Mouse (Mus musculus) lung, embryonic 16.5 days (tissue): ENCODE results near the gene Rora. TPM values are rescaled to one million over a fixed set of nuclear protein-coding genes. Genes with fewer than 3 reads are reported as not detected.
A peak's percentile ranks its signal among the peaks of the same experiment; 100 is the strongest.

Source experiments
- ATAC-seq: fragments of 200-750 bp; cut with Nextera tagmentation; 2 replicates; pipeline ENCODE4 v1.8.0; 2017; ENCODE audit warnings: low read depth, mild to moderate bottlenecking, moderate library complexity
- H3K27ac ChIP-seq: fragments of 300-500 bp; sonication (generic); 2 replicates; pipeline ENCODE4 v1.5.1; 2014; ENCODE audit warnings: mild to moderate bottlenecking, control low read depth, low read length
- H3K27me3 ChIP-seq: fragments of 300-500 bp; sonication (generic); 2 replicates; pipeline ENCODE4 v1.6.1; 2014; ENCODE audit warnings: low read depth, low read length, mixed read lengths; ENCODE audit not compliant: control insufficient read depth, insufficient read depth
- H3K36me3 ChIP-seq: fragments of 300-500 bp; sonication (generic); 2 replicates; pipeline ENCODE4 v1.6.1; 2014; ENCODE audit warnings: low read length; ENCODE audit not compliant: control insufficient read depth, insufficient read depth
- H3K4me1 ChIP-seq: fragments of 300-500 bp; sonication (generic); replicated peaks from 2 replicates; pipeline ENCODE4 v1.6.1; 2014; ENCODE audit warnings: low read length, mixed read lengths; ENCODE audit not compliant: control insufficient read depth, insufficient read depth
- H3K4me2 ChIP-seq: fragments of 300-500 bp; sonication (generic); 2 replicates; pipeline ENCODE4 v1.6.1; 2014; ENCODE audit warnings: low read depth, low read length, control low read depth
- H3K4me3 ChIP-seq: fragments of 300-500 bp; sonication (generic); 2 replicates; pipeline ENCODE4 v1.5.1; 2014; ENCODE audit warnings: mild to moderate bottlenecking, low read length, control low read depth
- H3K9ac ChIP-seq: fragments of 300-500 bp; sonication (generic); 2 replicates; pipeline ENCODE4 v1.6.1; 2014; ENCODE audit warnings: low read length, control low read depth
- H3K9me3 ChIP-seq: fragments of 300-500 bp; sonication (generic); 2 replicates; pipeline ENCODE4 v1.6.1; 2016; ENCODE audit warnings: low read length; ENCODE audit not compliant: control insufficient read depth
- WGBS: fragments of 180-500 bp; shearing (Covaris S2); extraction: QIAGEN DNeasy Blood & Tissue Kit; methylation state at CpG from one replicate; pipeline ENCODE4 v1.1.7; 2014; 5-methylcytosine and 5-hydroxymethylcytosine counted together
- polyA plus RNA-seq: library from polyadenylated mRNA; unstranded; fragments of >200 nt; fragmentation: Nextera tagmentation; extraction: Ambion mirVana; gene quantifications from 2 replicates; pipeline ENCODE4 v1.2.1, GENCODE M21; 2015

Gene Rora
- polyA plus RNA-seq, 1 experiment from 2014 or later = 8.4 TPM

- H3K36me3 ChIP-seq = no peaks in the 10 kb centered on the region
- H3K4me2 ChIP-seq = no peak overlapping the region
- no peak overlapping the region for H3K9ac ChIP-seq
- no peak overlapping the region for H3K4me3 ChIP-seq
- H3K27me3 ChIP-seq = no peaks in the 10 kb centered on the region
- no peak overlapping the region for H3K27ac ChIP-seq
- H3K9me3 ChIP-seq = no peaks in the 10 kb centered on the region
- peaks cover 24% of the 10 kb centered on the region for H3K4me1 ChIP-seq
- 70% methylated on average over 1 of the region's 1 CpGs for WGBS
- ATAC-seq = no peak
Observed at GRCm38 (mm10) chr9:68699341-68699740, 45.8 kb downstream of the Rora start.

- Histone ChIP-seq H3K36me3 (no peaks in the 10 kb centered on the region), H3K4me2 (no peak overlapping the region), H3K4me1 (peaks cover 19% of the 10 kb centered on the region), H3K27me3 (no peaks in the 10 kb centered on the region), H3K9me3 (no peaks in the 10 kb centered on the region), H3K27ac (no peak overlapping the region), H3K4me3 (no peak overlapping the region), H3K9ac (no peak overlapping the region)
- 60% methylated on average over 4 of the region's 4 CpGs for WGBS
- ATAC-seq = no peak
Observed at GRCm38 (mm10) chr9:68699856-68700255, 46.3 kb downstream of the Rora start.

GRCm38 (mm10) chr9:68707636-68708035 is 54.0 kb downstream of the Rora start:
- WGBS = 56% methylated on average over 5 of the region's 5 CpGs
- H3K27ac ChIP-seq = no peak overlapping the region
- H3K9me3 ChIP-seq = no peaks in the 10 kb centered on the region
- ATAC-seq = no peak
- H3K4me3 ChIP-seq = no peak overlapping the region
- no peak overlapping the region for H3K4me2 ChIP-seq
- H3K36me3 ChIP-seq = no peaks in the 10 kb centered on the region
- H3K4me1 ChIP-seq = peaks cover 7% of the 10 kb centered on the region
- no peaks in the 10 kb centered on the region for H3K27me3 ChIP-seq
- H3K9ac ChIP-seq = no peak overlapping the region

DNA sequence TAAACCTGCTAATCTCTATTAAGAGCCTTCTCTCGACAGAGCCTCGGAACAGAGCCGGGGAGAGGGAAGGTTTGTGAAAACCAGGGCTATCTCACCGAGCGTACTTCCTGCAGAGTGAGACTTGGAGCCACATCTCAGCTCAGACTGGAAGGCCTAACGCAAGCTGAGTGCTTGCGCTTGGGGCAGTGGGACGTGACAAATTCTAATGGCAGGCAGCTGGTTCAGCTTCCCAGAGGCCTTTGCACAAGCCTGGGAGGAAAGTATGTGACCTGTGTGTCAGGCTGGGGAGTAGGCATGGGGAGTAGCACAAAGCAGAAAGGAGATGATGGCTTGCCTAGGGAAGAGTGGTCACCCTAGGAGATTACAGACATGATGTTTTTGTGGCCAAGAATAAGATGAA is 55.6 kb downstream of the Rora start:
- no peaks in the 10 kb centered on the region for H3K36me3 ChIP-seq
- H3K27me3 ChIP-seq = no peaks in the 10 kb centered on the region
- H3K4me3 ChIP-seq = no peak overlapping the region
- H3K4me1 ChIP-seq = peaks cover 7% of the 10 kb centered on the region
- ATAC-seq = no peak
- no peak overlapping the region for H3K27ac ChIP-seq
- no peak overlapping the region for H3K9ac ChIP-seq
- WGBS = 70% methylated on average over 8 of the region's 8 CpGs
- H3K4me2 ChIP-seq = no peak overlapping the region
- H3K9me3 ChIP-seq = no peaks in the 10 kb centered on the region

- no peak overlapping the region for H3K9ac ChIP-seq
- no peak overlapping the region for H3K4me2 ChIP-seq
- ATAC-seq = no peak
- no peak overlapping the region for H3K27ac ChIP-seq
- H3K9me3 ChIP-seq = no peaks in the 10 kb centered on the region
- peaks cover 7% of the 10 kb centered on the region for H3K4me1 ChIP-seq
- H3K36me3 ChIP-seq = no peaks in the 10 kb centered on the region
- no peaks in the 10 kb centered on the region for H3K27me3 ChIP-seq
- 48% methylated on average over 14 of the region's 14 CpGs for WGBS
- no peak overlapping the region for H3K4me3 ChIP-seq
Observed at GRCm38 (mm10) chr9:68710893-68711654, 57.5 kb downstream of the Rora start.

DNA sequence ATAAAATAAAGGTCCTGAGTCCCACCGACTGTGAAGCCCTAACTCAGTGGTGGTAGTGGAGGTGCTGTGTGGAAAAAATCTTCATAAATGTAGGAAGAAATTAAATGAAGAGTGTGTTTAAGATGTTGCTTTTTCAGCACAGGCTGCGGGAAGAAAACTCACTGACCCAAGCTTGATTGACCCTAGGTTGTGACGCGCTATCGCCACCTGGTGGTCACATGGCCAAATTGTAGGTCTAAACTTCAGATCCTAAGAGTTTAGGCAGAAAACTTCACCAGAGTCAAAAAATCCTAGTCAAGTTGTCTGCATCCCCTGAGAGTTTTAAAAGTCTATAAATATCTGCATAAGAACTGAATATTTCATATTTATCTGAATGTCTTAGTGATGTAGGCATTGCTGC is 63.4 kb downstream of the Rora start:
- Histone ChIP-seq H3K4me3 (no peak overlapping the region), H3K4me1 (no peaks in the 10 kb centered on the region), H3K27ac (no peak overlapping the region), H3K9me3 (no peaks in the 10 kb centered on the region), H3K4me2 (no peak overlapping the region), H3K9ac (no peak overlapping the region), H3K27me3 (no peaks in the 10 kb centered on the region), H3K36me3 (no peaks in the 10 kb centered on the region)
- no peak for ATAC-seq
- 18% methylated on average over 5 of the region's 5 CpGs for WGBS

- Histone ChIP-seq H3K27ac (no peak overlapping the region), H3K4me3 (no peak overlapping the region), H3K27me3 (no peaks in the 10 kb centered on the region), H3K9ac (no peak overlapping the region), H3K4me2 (no peak overlapping the region), H3K36me3 (no peaks in the 10 kb centered on the region), H3K4me1 (no peaks in the 10 kb centered on the region), H3K9me3 (no peaks in the 10 kb centered on the region)
- WGBS = 82% methylated on average over 6 of the region's 6 CpGs
- ATAC-seq = no peak
Observed at GRCm38 (mm10) chr9:68718427-68718826, 64.8 kb downstream of the Rora start.

DNA sequence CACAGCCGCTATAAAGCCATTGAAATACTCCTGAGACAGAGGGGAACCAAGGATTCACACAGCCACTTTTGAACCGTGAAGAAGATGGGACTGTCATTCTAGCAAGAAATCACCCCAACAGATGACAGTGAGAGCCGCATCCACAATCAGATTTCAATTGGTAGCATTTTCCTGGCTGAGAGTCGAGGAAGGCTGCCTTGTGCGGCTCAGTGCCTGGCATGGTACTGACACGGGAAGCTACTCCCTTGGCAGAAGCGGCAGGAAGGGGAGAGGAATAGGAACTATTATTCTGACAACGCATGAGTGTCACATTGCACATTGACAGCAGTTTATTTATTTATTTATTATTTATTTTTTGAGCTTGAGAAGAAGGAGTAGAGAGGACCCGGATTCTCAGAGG is 65.7 kb downstream of the Rora start:
- no peaks in the 10 kb centered on the region for H3K27me3 ChIP-seq
- H3K9ac ChIP-seq = no peak overlapping the region
- no peaks in the 10 kb centered on the region for H3K9me3 ChIP-seq
- WGBS = 76% methylated on average over 9 of the region's 9 CpGs
- no peaks in the 10 kb centered on the region for H3K36me3 ChIP-seq
- H3K4me2 ChIP-seq = no peak overlapping the region
- H3K4me1 ChIP-seq = no peaks in the 10 kb centered on the region
- no peak for ATAC-seq
- H3K4me3 ChIP-seq = no peak overlapping the region
- no peak overlapping the region for H3K27ac ChIP-seq

DNA sequence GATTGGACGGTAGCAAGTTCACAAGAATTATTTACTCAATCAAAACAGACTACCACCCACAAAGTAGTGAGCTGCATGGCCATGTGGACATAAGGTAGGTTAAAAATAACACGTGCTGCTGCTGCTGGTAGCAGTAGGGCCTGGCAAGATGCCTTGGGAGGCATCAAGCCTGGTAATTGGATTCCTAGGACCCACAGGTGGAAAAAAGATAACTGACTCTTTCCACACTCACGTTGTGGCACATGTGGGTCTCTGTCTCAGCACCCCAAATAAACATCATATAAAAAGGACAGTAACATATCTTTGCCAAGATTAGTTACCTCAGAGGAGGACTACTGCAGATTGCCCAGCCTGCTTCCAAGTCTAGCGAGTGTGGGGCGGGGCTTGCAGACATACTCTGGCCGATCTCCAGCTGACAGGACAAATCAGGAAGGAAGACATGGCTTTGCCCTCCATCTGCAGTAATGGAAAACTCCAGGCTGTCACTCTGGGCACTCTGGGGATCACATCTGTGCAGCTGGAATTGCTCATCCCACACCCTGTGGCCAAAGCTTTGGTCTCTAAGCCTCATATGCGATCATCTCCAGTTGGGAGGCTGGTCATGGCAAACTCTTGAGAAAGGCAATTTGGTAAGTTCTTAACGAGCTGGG is 71.2 kb downstream of the Rora start:
- peak; percentile 77 for ATAC-seq
- H3K4me2 ChIP-seq = no peak overlapping the region

More for the DNA sequence above, 71.2 kb downstream of the Rora start:
- H3K4me1 ChIP-seq = peaks cover 3% of the 10 kb centered on the region; the same call in 1 of the 2 replicates
- H3K27ac ChIP-seq = no peak overlapping the region
- H3K36me3 ChIP-seq = no peaks in the 10 kb centered on the region
- H3K4me3 ChIP-seq = no peak overlapping the region
- H3K9ac ChIP-seq = no peak overlapping the region
- H3K27me3 ChIP-seq = no peaks in the 10 kb centered on the region
- no peaks in the 10 kb centered on the region for H3K9me3 ChIP-seq
- 51% methylated on average over 8 of the region's 8 CpGs for WGBS
